Comparison of ENCODE assay signal across 26 mouse cellular contexts in genomic region chr5:77098874-77099273, GRCm38 (mm10). TPM values are rescaled to one million over a fixed set of nuclear protein-coding genes. Genes with fewer than 3 reads are reported as not detected.
DNase-seq lines count a peak whose midpoint lies in the region; ATAC-seq and TF ChIP-seq lines count a peak whose summit lies in the region.
"Had no signal": no experiment of that assay in that cellular context is flagged by ENCODE, and none has a peak within 500 bp of the region (broad histone marks: within the 10 kb centered on the region; RNA-seq: fewer than 3 reads in every experiment).

No protein-coding gene starts in this region.

- WGBS in heart, embryonic 15.5 days, result 73% methylated on average over 3 of the region's 3 CpGs
- WGBS in heart, adult 2 months, result 78% methylated on average over 3 of the region's 3 CpGs
- 93% methylated on average over 3 of the region's 3 CpGs for WGBS in liver, adult 2 months
- 88% methylated on average over 3 of the region's 3 CpGs for WGBS in liver, embryonic 11.5 days

- no peaks in the 10 kb centered on the region for H3K9me3 ChIP-seq in heart, embryonic 15.5 days (replicated peaks)
- H3K9me3 ChIP-seq in liver, embryonic 11.5 days (ENCODE audit: control insufficient read depth, low read length), result no peaks in the 10 kb centered on the region
- H3K9me3 ChIP-seq in MEL (replicated peaks; ENCODE audit: insufficient read depth, low read length), result no peaks in the 10 kb centered on the region
- H3K9me3 ChIP-seq: embryonic facial prominence, embryonic 12.5 days; embryonic facial prominence, embryonic 15.5 days; hindbrain, embryonic 12.5 days; intestine, embryonic 15.5 days had no signal

- no peak for ATAC-seq in heart, embryonic 15.5 days (replicated peaks; ENCODE audit: insufficient number of reproducible peaks, insufficient read depth, low FRiP score, low read depth)
- no peak for ATAC-seq in liver, embryonic 11.5 days (replicated peaks; ENCODE audit: low FRiP score)
- ATAC-seq: activated CD4-positive, CD25-positive, alpha-beta regulatory T cell, adult 4 months; CD4-positive, CD25-positive, alpha-beta regulatory T cell, adult 4 months; forebrain, embryonic 14.5 days; forebrain, postnatal 0 days; hindbrain, embryonic 16.5 days; intestine, embryonic 15.5 days had no signal

- no peaks in the 10 kb centered on the region for H3K79me2 ChIP-seq in heart, adult 2 months (replicated peaks; ENCODE audit: control insufficient read depth, insufficient read depth, low read length)
- peaks cover 7% of the 10 kb centered on the region; the same call in 1 of the 2 replicates for H3K79me2 ChIP-seq in liver, adult 2 months (ENCODE audit: control insufficient read depth, insufficient read depth, low read length)
- peaks cover 2% of the 10 kb centered on the region; the same call in 1 of the 2 replicates for H3K79me2 ChIP-seq in MEL (ENCODE audit: control insufficient read depth, insufficient read depth, low read length, poor library complexity)

- no peak overlapping the region for H3K4me2 ChIP-seq in heart, embryonic 15.5 days
- H3K4me2 ChIP-seq in liver, embryonic 11.5 days, result no peak overlapping the region
- H3K4me2 ChIP-seq: embryonic facial prominence, embryonic 12.5 days; embryonic facial prominence, embryonic 15.5 days; heart, embryonic 11.5 days; hindbrain, embryonic 12.5 days; intestine, embryonic 15.5 days had no signal

- no peak overlapping the region for H3K4me3 ChIP-seq in heart, embryonic 15.5 days
- H3K4me3 ChIP-seq in heart, adult 2 months, result no peak overlapping the region
- H3K4me3 ChIP-seq in liver, adult 2 months (ENCODE audit: insufficient read depth, low read depth, low read length), result no peak overlapping the region
- H3K4me3 ChIP-seq in liver, embryonic 11.5 days (ENCODE audit: low read depth, low read length), result no peak overlapping the region
- peak overlapping the region in 1 of 2 experiments; percentile 33; a peak in 2 of 4 replicates for H3K4me3 ChIP-seq in MEL (ENCODE audit: control insufficient read depth in 1 of 2, insufficient read depth in 1 of 2, low read depth in 2 of 2, low read length in 2 of 2)
- no peak overlapping the region for H3K4me3 ChIP-seq in brown adipose tissue, adult 24 weeks (ENCODE audit: insufficient read depth, low read depth, low read length)
- H3K4me3 ChIP-seq: embryonic facial prominence, embryonic 12.5 days; embryonic facial prominence, embryonic 15.5 days; hindbrain, embryonic 12.5 days; intestine, embryonic 15.5 days had no signal

- TF ChIP-seq CTCF in heart, adult 2 months (IDR thresholded peaks at IDR 0.05), result no peak
- TF ChIP-seq CTCF in liver, adult 2 months (IDR thresholded peaks at IDR 0.05; ENCODE audit: low read depth, low read length), result no peak
- no peak for TF ChIP-seq CTCF in MEL (IDR thresholded peaks at IDR 0.05 in 2 of 3, conservative IDR thresholded peaks at IDR 0.05 in 1 of 3; ENCODE audit: control insufficient read depth in 1 of 3, insufficient read depth in 1 of 3, low read depth in 2 of 3, low read length in 3 of 3, poor library complexity in 1 of 3, severe bottlenecking in 1 of 3)

- TF ChIP-seq RAD21 in MEL (IDR thresholded peaks at IDR 0.05; ENCODE audit: low read depth, low read length), result no peak

- peak overlapping the region; percentile 17; the same call in 1 of the 2 replicates for H3K27ac ChIP-seq in heart, embryonic 15.5 days
- no peak overlapping the region; the same call in 1 of the 2 replicates for H3K27ac ChIP-seq in heart, adult 2 months
- peak overlapping the region; percentile 75 for H3K27ac ChIP-seq in liver, adult 2 months (replicated peaks; ENCODE audit: insufficient read depth, low read depth, low read length)
- H3K27ac ChIP-seq in liver, embryonic 11.5 days (ENCODE audit: low read depth, low read length), result no peak overlapping the region
- peak overlapping the region; percentile 30 for H3K27ac ChIP-seq in MEL (ENCODE audit: control insufficient read depth, low read depth, low read length)
- peak overlapping the region; percentile 25 for H3K27ac ChIP-seq in brown adipose tissue, adult 24 weeks (replicated peaks; ENCODE audit: low read depth, low read length)
- H3K27ac ChIP-seq: embryonic facial prominence, embryonic 12.5 days; embryonic facial prominence, embryonic 15.5 days; hindbrain, embryonic 12.5 days; intestine, embryonic 15.5 days had no signal

- peaks cover 64% of the 10 kb centered on the region for H3K4me1 ChIP-seq in heart, embryonic 15.5 days (replicated peaks)
- H3K4me1 ChIP-seq in heart, adult 2 months (ENCODE audit: control insufficient read depth, insufficient read depth, low read length), result peaks cover 4% of the 10 kb centered on the region
- peaks cover 31% of the 10 kb centered on the region for H3K4me1 ChIP-seq in liver, adult 2 months (ENCODE audit: control insufficient read depth, insufficient read depth, low read length)
- no peaks in the 10 kb centered on the region; the same call in none of the 2 replicates for H3K4me1 ChIP-seq in liver, embryonic 11.5 days (replicated peaks; ENCODE audit: control insufficient read depth, insufficient read depth, low read length)
- H3K4me1 ChIP-seq in MEL (ENCODE audit: control insufficient read depth in 1 of 2, insufficient read depth in 2 of 2, low read length in 2 of 2), result peaks cover 23 to 49% of the 10 kb centered on the region in 2 experiments
- peaks cover 9% of the 10 kb centered on the region for H3K4me1 ChIP-seq in brown adipose tissue, adult 24 weeks (ENCODE audit: control insufficient read depth, insufficient read depth, insufficient read length, low read length)

- no peak for TF ChIP-seq POLR2A in heart, adult 2 months (IDR thresholded peaks at IDR 0.05; ENCODE audit: insufficient read depth, low read depth, low read length)
- TF ChIP-seq POLR2A in liver, adult 2 months (IDR thresholded peaks at IDR 0.05; ENCODE audit: extremely low read depth, insufficient read depth, low read length), result no peak
- no peak for TF ChIP-seq POLR2A in MEL (IDR thresholded peaks at IDR 0.05; ENCODE audit: control insufficient read depth in 1 of 2, insufficient read depth in 1 of 2, low read depth in 1 of 2, low read length in 2 of 2, poor library complexity in 1 of 2)

- H3K27me3 ChIP-seq in heart, embryonic 15.5 days, result no peaks in the 10 kb centered on the region
- no peaks in the 10 kb centered on the region for H3K27me3 ChIP-seq in heart, adult 2 months (ENCODE audit: control insufficient read depth, insufficient read depth, low read length)
- no peaks in the 10 kb centered on the region for H3K27me3 ChIP-seq in liver, adult 2 months (ENCODE audit: control insufficient read depth, insufficient read depth, low read length)
- peaks cover 16% of the 10 kb centered on the region for H3K27me3 ChIP-seq in liver, embryonic 11.5 days (replicated peaks; ENCODE audit: control insufficient read depth, insufficient read depth, low read length)
- no peaks in the 10 kb centered on the region for H3K27me3 ChIP-seq in MEL (ENCODE audit: control insufficient read depth in 1 of 2, insufficient read depth in 2 of 2, low read length in 2 of 2)
- H3K27me3 ChIP-seq: intestine, embryonic 15.5 days had no signal

- no peak overlapping the region for H3K9ac ChIP-seq in heart, embryonic 15.5 days
- no peak overlapping the region for H3K9ac ChIP-seq in heart, adult 2 months (ENCODE audit: low read depth, low read length)
- H3K9ac ChIP-seq in liver, adult 2 months (ENCODE audit: low read depth, low read length), result no peak overlapping the region
- no peak overlapping the region for H3K9ac ChIP-seq in liver, embryonic 11.5 days (ENCODE audit: low read depth, low read length)
- H3K9ac ChIP-seq in MEL (ENCODE audit: control insufficient read depth, low read depth, low read length, poor library complexity, severe bottlenecking), result 0 out of 2 replicates have a peak overlapping the region, but pooled peaks have one; percentile 1
- H3K9ac ChIP-seq: embryonic facial prominence, embryonic 12.5 days; embryonic facial prominence, embryonic 15.5 days; forebrain, postnatal 0 days; hindbrain, embryonic 12.5 days; intestine, embryonic 15.5 days had no signal

- H3K36me3 ChIP-seq in heart, embryonic 15.5 days, result peaks cover 8% of the 10 kb centered on the region; the same call in 1 of the 2 replicates
- peaks cover 7% of the 10 kb centered on the region; the same call in 1 of the 2 replicates for H3K36me3 ChIP-seq in heart, adult 2 months (ENCODE audit: control insufficient read depth, insufficient read depth, low read length)
- no peaks in the 10 kb centered on the region for H3K36me3 ChIP-seq in liver, adult 2 months (ENCODE audit: control insufficient read depth, insufficient read depth, low read length)
- H3K36me3 ChIP-seq in liver, embryonic 11.5 days (ENCODE audit: control insufficient read depth, insufficient read depth, low read length), result no peaks in the 10 kb centered on the region
- H3K36me3 ChIP-seq in MEL (ENCODE audit: control insufficient read depth in 1 of 2, insufficient read depth in 2 of 2, low read length in 2 of 2), result peaks cover 0 to 38% of the 10 kb centered on the region in 2 experiments; a peak in 2 of 4 replicates
- H3K36me3 ChIP-seq: embryonic facial prominence, embryonic 12.5 days; embryonic facial prominence, embryonic 15.5 days; hindbrain, embryonic 12.5 days; intestine, embryonic 15.5 days had no signal

- intact Hi-C loops in heart, adult 2 months (cut with DNase I), result no loop called here

- TF ChIP-seq EP300 in heart, adult 2 months (IDR thresholded peaks at IDR 0.05; ENCODE audit: insufficient read depth, low read depth, low read length), result no peak
- TF ChIP-seq EP300 in MEL (IDR thresholded peaks at IDR 0.05; ENCODE audit: low read depth in 1 of 2, low read length in 2 of 2), result no peak

- no peak for DNase-seq in heart, adult 2 months
- no peak for DNase-seq in liver, adult 2 months (ENCODE audit: extremely low read depth, low read depth, low spot score)
- DNase-seq in liver, embryonic 11.5 days (ENCODE audit: low spot score), result no peak
- no peak for DNase-seq in MEL (ENCODE audit: low read depth, low spot score)
- no peak for DNase-seq in adrenal gland, postnatal 36 days
- DNase-seq in retina, postnatal 1 day, result no peak
- DNase-seq: adrenal gland, adult 8-10 months; adrenal gland, postnatal 25 days; cerebellum, adult 11 months; cerebellum, adult 2 months; cerebellum, adult 9-11 months; cerebellum, postnatal 25 days; forebrain, postnatal 0 days; gastrocnemius, postnatal 36 days; heart, postnatal 36 days had no signal

RNA-seq across cellular contexts. Expression of gene Hopx, which starts 16.0 kb away (rescaled TPM):
- 16.0 and 23.6 TPM in 2 replicates for polyA plus RNA-seq in heart, embryonic 15.5 days (2015; fragmentation: Nextera tagmentation; extraction: Ambion mirVana)
- total RNA-seq in heart, adult 2 months (2021), result 100 to 1,000 TPM; 367 to 385 TPM
- 284 and 285 TPM in 2 replicates for polyA plus RNA-seq in heart, adult 2 months (2012; rRNA removed)
- 42.7 and 77.2 TPM in 2 replicates for total RNA-seq in liver, adult 2 months (2014; rRNA removed)
- 84.9 and 92.3 TPM in 2 replicates for polyA plus RNA-seq in liver, adult 2 months (2012; rRNA removed)
- polyA plus RNA-seq in liver, embryonic 11.5 days (2014; fragmentation: Nextera tagmentation; extraction: Ambion mirVana), result 0.15 TPM in 1 of 2 replicates, not detected in the other
- 42.3 and 43.4 TPM in 2 replicates for total RNA-seq in MEL (2012; rRNA removed)
- polyA plus RNA-seq in MEL (2012; ENCODE audit: insufficient read depth in 1 of 2, insufficient read length in 2 of 2, low read depth in 1 of 2, low replicate concordance in 2 of 2, missing spikeins in 1 of 2), result 10 to 100 TPM in 1 of 2 experiments, not detected in 1; 26.8 TPM
- 5.0 and 10.8 TPM in 2 replicates for polyA plus RNA-seq in brown adipose tissue, adult 24 weeks (2012; ENCODE audit: insufficient read depth, insufficient read length, missing spikeins)
- 1 to 10 TPM; 1.7 to 2.6 TPM for total RNA-seq in adrenal gland, postnatal 36 days (2021)

Comparison
In these comparisons a context has a peak if more than half of its experiments do, and no peak if none do; other contexts are left out.
1. H3K27ac ChIP-seq: peak in heart, embryonic 15.5 days (single experiment), liver, adult 2 months (single experiment), MEL (single experiment) and brown adipose tissue, adult 24 weeks (single experiment); none in heart, adult 2 months (single experiment) and liver, embryonic 11.5 days (single experiment).